Mouse (Mus musculus) midbrain, postnatal 0 days (tissue): ENCODE data around the gene Arsa. TPM values are rescaled to one million over a fixed set of nuclear protein-coding genes. Genes with fewer than 3 reads are reported as not detected.

ENCODE experiments used
- ATAC-seq: fragments of 200-750 bp; cut with Nextera tagmentation; 2 replicates; pipeline ENCODE4 v1.8.0; 2017; ENCODE audit warnings: moderate number of reproducible peaks, mild to moderate bottlenecking, moderate TSS enrichment, moderate library complexity; ENCODE audit not compliant: low FRiP score
- DNase-seq: peaks from one replicate; pipeline ENCODE4 v3.0.0-alpha.2; 2015; ENCODE audit warnings: low spot score
- H3K27ac ChIP-seq: fragments of 300-500 bp; sonication (generic); 2 replicates; pipeline ENCODE4 v1.5.1; 2014; ENCODE audit warnings: low read depth, mild to moderate bottlenecking, low read length, mixed read lengths
- H3K27me3 ChIP-seq: fragments of 300-500 bp; sonication (generic); 2 replicates; pipeline ENCODE4 v1.6.1; 2014; ENCODE audit warnings: low read length, control low read depth, mixed read lengths; ENCODE audit not compliant: insufficient read depth
- H3K36me3 ChIP-seq: fragments of 300-500 bp; sonication (generic); 2 replicates; pipeline ENCODE4 v1.6.1; 2014; ENCODE audit warnings: low read length, control low read depth, mixed read lengths; ENCODE audit not compliant: insufficient read depth
- H3K4me1 ChIP-seq: fragments of 300-500 bp; sonication (generic); 2 replicates; pipeline ENCODE4 v1.6.1; 2014; ENCODE audit warnings: mild to moderate bottlenecking, control low read depth, antibody characterized with exemption, low read length, mixed read lengths; ENCODE audit not compliant: insufficient read depth
- H3K4me2 ChIP-seq: fragments of 300-500 bp; sonication (generic); 2 replicates; pipeline ENCODE4 v1.6.1; 2014; ENCODE audit warnings: low read depth, mild to moderate bottlenecking, low read length, mixed read lengths; ENCODE audit not compliant: poor library complexity, severe bottlenecking
- H3K4me3 ChIP-seq: fragments of 300-500 bp; sonication (generic); 2 replicates; pipeline ENCODE4 v1.5.1; 2014; ENCODE audit warnings: low read depth, mild to moderate bottlenecking, low read length, moderate library complexity
- H3K9ac ChIP-seq: fragments of 300-500 bp; sonication (generic); replicated peaks from 2 replicates; pipeline ENCODE4 v1.6.1; 2014; ENCODE audit warnings: mild to moderate bottlenecking, low read length, moderate library complexity, mixed read lengths; ENCODE audit not compliant: poor library complexity, severe bottlenecking
- H3K9me3 ChIP-seq: fragments of 300-500 bp; sonication (generic); 2 replicates; pipeline ENCODE4 v1.6.1; 2016; ENCODE audit warnings: low read length, control low read depth
- CTCF ChIP-seq: IDR thresholded peaks from 2 replicates; pipeline ENCODE4 v1.5.1; 2016; ENCODE audit warnings: antibody characterized with exemption, mild to moderate bottlenecking
- WGBS: fragments of 180-500 bp; shearing (Covaris S2); extraction: QIAGEN DNeasy Blood & Tissue Kit; methylation state at CpG from one replicate; pipeline ENCODE4 v1.1.7; 2014; 5-methylcytosine and 5-hydroxymethylcytosine counted together
- polyA plus RNA-seq: library from polyadenylated mRNA; unstranded; fragments of >200 nt; fragmentation: Nextera tagmentation; extraction: Ambion mirVana; gene quantifications from 2 replicates; pipeline ENCODE4 v1.2.1, GENCODE M21; 2015
- total RNA-seq: library from RNA; depleted of rRNA; stranded (reverse); fragments of >200 nt; gene quantifications from 2 replicates; pipeline ENCODE4 v1.2.3, GENCODE M21; 2014

The Arsa gene
- total and polyA plus RNA-seq, 2 experiments from 2014 or later: 32.4 to 34.0 TPM

DNA sequence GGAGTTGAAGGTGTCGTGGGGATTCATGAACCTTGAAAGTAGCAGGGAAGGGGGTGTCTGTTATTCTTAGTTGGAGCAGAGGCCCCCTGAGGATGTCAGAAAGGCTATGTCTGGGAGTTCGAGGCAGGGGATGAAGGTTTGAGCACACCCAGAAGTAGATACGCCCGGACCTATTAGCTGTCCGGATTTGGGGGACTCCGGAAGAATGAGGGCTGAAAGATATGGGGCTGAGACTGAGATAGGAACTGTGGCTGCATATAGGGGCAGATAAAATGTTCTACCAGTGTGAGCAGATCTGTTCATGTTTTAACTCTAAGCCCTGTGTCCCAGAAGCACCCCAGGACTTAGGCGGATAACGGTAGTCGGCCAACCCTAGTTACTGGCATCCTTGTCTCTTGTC is 27.6 kb upstream of the Arsa start:
- peaks cover 35% of the 10 kb centered on the region for H3K36me3 ChIP-seq
- H3K27me3 ChIP-seq: no peaks in the 10 kb centered on the region
- H3K4me3 ChIP-seq: no peak overlapping the region
- DNase-seq (no peak), ATAC-seq (no peak)
- no peak overlapping the region for H3K4me2 ChIP-seq
- no peak overlapping the region for H3K9ac ChIP-seq
- H3K27ac ChIP-seq: no peak overlapping the region
- no peaks in the 10 kb centered on the region for H3K4me1 ChIP-seq
- WGBS: 94% methylated on average over 9 of the region's 9 CpGs
- H3K9me3 ChIP-seq: no peaks in the 10 kb centered on the region
- TF ChIP-seq CTCF: no peak

DNA sequence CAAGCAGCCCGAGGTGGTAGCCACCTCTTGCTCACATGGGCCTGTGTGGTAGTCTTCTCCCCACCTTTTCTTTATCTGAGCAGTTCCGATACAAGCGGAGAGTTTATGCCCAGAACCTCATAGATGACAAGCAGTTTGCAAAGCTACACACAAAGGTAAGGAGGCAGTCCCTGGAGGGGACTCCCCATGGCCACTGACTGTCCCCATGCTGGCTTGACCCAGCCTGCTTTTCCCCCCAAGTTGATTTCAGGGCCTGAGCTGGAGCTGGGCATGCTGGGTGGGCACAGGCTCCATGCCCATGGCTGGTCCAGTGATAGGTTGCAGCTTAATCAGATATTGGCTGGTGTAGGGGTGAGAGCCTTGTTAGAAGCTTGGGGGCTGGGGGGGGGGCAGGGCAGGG is 24.1 kb upstream of the Arsa start:
- Histone ChIP-seq H3K27me3 (no peaks in the 10 kb centered on the region), H3K36me3 (peaks cover 21% of the 10 kb centered on the region), H3K4me1 (no peaks in the 10 kb centered on the region; the same call in 1 of the 2 replicates), H3K4me2 (peak overlapping the region; percentile 91; the same call in 1 of the 2 replicates), H3K27ac (no peak overlapping the region), H3K9ac (no peak overlapping the region), H3K9me3 (no peaks in the 10 kb centered on the region), H3K4me3 (no peak overlapping the region)
- 88% methylated on average over 3 of the region's 3 CpGs for WGBS
- ATAC-seq (no peak), DNase-seq (no peak)
- TF ChIP-seq CTCF: no peak

DNA sequence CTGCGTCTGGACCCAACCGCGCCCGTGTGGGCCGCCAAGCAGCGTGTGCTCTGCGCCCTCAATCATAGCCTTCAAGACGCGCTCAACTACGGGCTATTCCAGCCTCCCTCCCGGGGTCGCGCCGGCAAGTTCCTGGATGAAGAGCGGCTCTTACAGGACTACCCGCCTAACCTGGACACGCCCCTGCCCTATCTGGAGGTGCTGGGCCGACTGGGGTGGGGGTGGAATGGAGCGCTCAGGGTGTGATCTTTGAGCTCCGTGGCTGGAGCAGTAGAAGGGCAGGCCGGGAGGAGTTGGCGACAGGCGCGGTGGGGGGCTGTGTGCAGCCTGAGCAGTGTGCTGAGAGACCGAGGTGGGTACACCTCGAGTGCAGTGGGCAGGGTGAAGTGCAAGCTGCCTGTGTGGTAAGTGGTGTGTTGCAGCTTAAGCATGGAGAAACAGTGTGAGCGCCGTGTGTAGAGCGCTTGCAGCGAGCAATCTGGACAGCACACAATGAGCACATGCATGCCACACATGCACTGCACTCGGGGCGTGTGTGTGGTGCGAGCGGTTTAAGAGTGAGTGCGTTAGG is 23.1 kb upstream of the Arsa start:
- peak; percentile 49 for DNase-seq
- Histone ChIP-seq H3K4me2 (peak overlapping the region; percentile 91), H3K9ac (peak overlapping the region; percentile 79), H3K4me3 (peak overlapping the region; percentile 82), H3K4me1 (no peaks in the 10 kb centered on the region; the same call in 1 of the 2 replicates), H3K27ac (peak overlapping the region; percentile 86), H3K36me3 (peaks cover 16% of the 10 kb centered on the region), H3K9me3 (no peaks in the 10 kb centered on the region), H3K27me3 (no peaks in the 10 kb centered on the region)
- no peak for TF ChIP-seq CTCF
- WGBS: under 1% methylated on average over 35 of the region's 35 CpGs
- ATAC-seq: peak; percentile 44

DNA sequence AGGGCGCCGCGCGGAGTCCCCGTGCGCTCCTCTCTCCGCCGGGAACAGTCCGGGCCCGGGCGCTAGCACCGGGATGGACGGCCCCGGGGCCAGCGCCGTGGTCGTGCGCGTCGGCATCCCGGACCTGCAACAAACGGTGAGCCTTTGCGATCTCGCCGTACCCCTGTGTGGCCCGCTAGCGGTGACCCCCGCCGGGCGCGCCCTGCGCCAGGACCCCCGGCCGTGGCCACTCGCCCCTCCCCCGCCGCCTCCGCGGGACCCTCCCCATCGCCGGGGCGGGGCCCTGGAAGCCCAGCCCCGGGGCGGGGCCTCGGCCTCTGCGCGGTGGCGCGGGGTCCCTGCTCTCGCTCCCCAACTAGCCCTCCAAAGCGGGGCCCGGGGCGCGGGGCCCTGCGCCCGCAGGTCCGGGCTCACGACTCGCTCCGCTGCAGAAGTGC is 22.6 kb upstream of the Arsa start:
- TF ChIP-seq CTCF: no peak
- H3K27ac ChIP-seq: peak overlapping the region; percentile 86
- no peaks in the 10 kb centered on the region; the same call in 1 of the 2 replicates for H3K4me1 ChIP-seq
- peak overlapping the region; percentile 82 for H3K4me3 ChIP-seq
- H3K9me3 ChIP-seq: no peaks in the 10 kb centered on the region
- WGBS: 2% methylated on average over 22 of the region's 60 CpGs
- H3K4me2 ChIP-seq: peak overlapping the region; percentile 91
- H3K27me3 ChIP-seq: no peaks in the 10 kb centered on the region
- ATAC-seq (peak; percentile 70), DNase-seq (peak; percentile 81)
- peak overlapping the region; percentile 79 for H3K9ac ChIP-seq
- H3K36me3 ChIP-seq: peaks cover 16% of the 10 kb centered on the region

DNA sequence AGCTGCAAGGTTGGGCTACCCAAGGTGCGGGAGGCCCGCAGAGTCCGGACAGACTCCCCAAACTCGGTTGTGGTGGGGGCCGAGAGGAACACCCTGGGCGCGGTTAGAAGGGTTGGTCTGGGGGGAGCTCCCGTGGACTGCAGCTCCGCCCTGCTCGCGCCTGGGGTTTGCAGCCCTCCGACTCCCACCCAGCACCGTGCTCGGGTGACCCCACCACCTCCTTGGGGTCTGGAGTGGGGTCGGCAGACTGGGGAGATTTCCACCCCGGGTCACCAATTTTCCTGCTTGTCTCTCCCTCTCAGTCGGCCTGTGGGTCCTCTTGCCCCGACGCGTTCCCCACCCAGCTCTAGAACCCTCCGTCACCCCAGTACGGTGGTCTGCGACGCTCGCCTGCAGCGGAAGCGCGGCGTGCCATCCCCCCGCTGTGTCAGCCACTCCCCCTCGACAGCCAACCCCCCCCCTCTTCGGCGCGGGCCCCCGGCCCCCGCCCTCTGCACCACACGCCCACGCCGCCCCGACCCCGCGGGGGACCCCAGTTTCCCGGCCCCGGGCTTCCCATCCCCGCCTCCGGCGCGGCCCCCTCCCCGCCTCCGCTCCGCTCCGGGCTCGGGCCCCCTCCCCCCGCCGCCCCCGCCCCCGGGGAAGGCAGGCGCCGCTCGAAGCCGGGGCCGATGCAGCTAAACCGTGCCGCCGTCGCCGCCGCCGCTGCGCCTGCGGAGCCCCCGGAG is 21.9 kb upstream of the Arsa start, which contains the start of gene Shank3:
Gene Shank3, plus strand, starts transcription at position 663 of the 728 bp plus-strand sequence.
- H3K9me3 ChIP-seq: no peaks in the 10 kb centered on the region
- DNase-seq: peak; percentile 55
- no peaks in the 10 kb centered on the region; the same call in 1 of the 2 replicates for H3K4me1 ChIP-seq
- TF ChIP-seq CTCF: no peak
- peak within 1 kb of the TSS; percentile 82 for H3K4me3 ChIP-seq
- under 1% methylated on average over 36 of the region's 72 CpGs for WGBS
- ATAC-seq: peak; percentile 62
- peak within 1 kb of the TSS; percentile 91 for H3K4me2 ChIP-seq
- H3K9ac ChIP-seq: peak within 1 kb of the TSS; percentile 79
- H3K36me3 ChIP-seq: peaks cover 11% of the 10 kb centered on the region
- H3K27me3 ChIP-seq: no peaks in the 10 kb centered on the region
- H3K27ac ChIP-seq: peak within 1 kb of the TSS; percentile 86
